In genomic region chr15:12009712-12010601, GRCm38 (mm10) we compare ENCODE assay signal across 8 mouse cellular contexts. TPM values are rescaled to one million over a fixed set of nuclear protein-coding genes. Genes with fewer than 3 reads are reported as not detected.
DNase-seq lines count a peak whose midpoint lies in the region; ATAC-seq and TF ChIP-seq lines count a peak whose summit lies in the region.

No protein-coding gene starts in this region.

- H3K4me3 ChIP-seq in testis, adult 2 months (ENCODE audit: control insufficient read depth, low read depth, low read length), result peak overlapping the region; percentile 66
- H3K4me3 ChIP-seq in forebrain, postnatal 0 days (ENCODE audit: low read depth, low read length), result no peak overlapping the region
- peak overlapping the region; percentile 25 for H3K4me3 ChIP-seq in liver, embryonic 12.5 days

- 78% methylated on average over 23 of the region's 23 CpGs for WGBS in forebrain, postnatal 0 days
- WGBS in liver, embryonic 12.5 days (ENCODE audit: insufficient replicate concordance), result 22% methylated on average over 23 of the region's 23 CpGs

- 0 out of 2 replicates have a peak, but pooled peaks have one; percentile 18 for TF ChIP-seq POLR2A in testis, adult 2 months (IDR thresholded peaks at IDR 0.05; ENCODE audit: control insufficient read depth, low read depth, low read length)

- no peaks in the 10 kb centered on the region for H3K27me3 ChIP-seq in testis, adult 2 months (ENCODE audit: control insufficient read depth, insufficient read depth, low read length)
- H3K27me3 ChIP-seq in forebrain, postnatal 0 days (ENCODE audit: insufficient read depth, low read length), result no peaks in the 10 kb centered on the region
- H3K27me3 ChIP-seq in liver, embryonic 12.5 days (replicated peaks), result peaks cover 29% of the 10 kb centered on the region

- no peak for ATAC-seq in forebrain, postnatal 0 days
- ATAC-seq in liver, embryonic 12.5 days, result no peak

- no peaks in the 10 kb centered on the region for H3K36me3 ChIP-seq in testis, adult 2 months (ENCODE audit: control insufficient read depth, insufficient read depth, low read length)
- H3K36me3 ChIP-seq in forebrain, postnatal 0 days (ENCODE audit: insufficient read depth), result no peaks in the 10 kb centered on the region
- no peaks in the 10 kb centered on the region for H3K36me3 ChIP-seq in liver, embryonic 12.5 days

- no peak for DNase-seq in testis, postnatal 10 days (ENCODE audit: low spot score)
- DNase-seq in forebrain, postnatal 0 days, result no peak
- DNase-seq in natural killer cell, adult 2 months (ENCODE audit: low spot score in 2 of 2), result peak; percentile 76 to 89
- no peak for DNase-seq in yolk sac, embryonic 10.5 days (ENCODE audit: low spot score)
- no peak for DNase-seq in layer of hippocampus, adult 8-10 months (ENCODE audit: low spot score in 2 of 2)
- DNase-seq in frontal cortex, postnatal 25 days (ENCODE audit: low spot score in 2 of 2), result no peak

- H3K4me2 ChIP-seq in forebrain, postnatal 0 days (ENCODE audit: low read depth), result peak overlapping the region; percentile 37
- peak overlapping the region; percentile 60 for H3K4me2 ChIP-seq in liver, embryonic 12.5 days

- H3K9me3 ChIP-seq in forebrain, postnatal 0 days (ENCODE audit: low read length), result no peaks in the 10 kb centered on the region
- no peaks in the 10 kb centered on the region for H3K9me3 ChIP-seq in liver, embryonic 12.5 days (replicated peaks)

- no peak overlapping the region for H3K27ac ChIP-seq in testis, adult 2 months (ENCODE audit: control insufficient read depth, insufficient read depth, low read depth, low read length)
- H3K27ac ChIP-seq in forebrain, postnatal 0 days (ENCODE audit: low read depth, low read length), result no peak overlapping the region
- no peak overlapping the region for H3K27ac ChIP-seq in liver, embryonic 12.5 days

- peaks cover 6% of the 10 kb centered on the region for H3K4me1 ChIP-seq in testis, adult 2 months (ENCODE audit: control insufficient read depth, insufficient read depth, low read length)
- no peaks in the 10 kb centered on the region for H3K4me1 ChIP-seq in forebrain, postnatal 0 days (ENCODE audit: insufficient read depth)
- no peaks in the 10 kb centered on the region for H3K4me1 ChIP-seq in liver, embryonic 12.5 days

- no peak for TF ChIP-seq CTCF in testis, adult 2 months (IDR thresholded peaks at IDR 0.05; ENCODE audit: control insufficient read depth, insufficient read depth, insufficient replicate concordance, low read depth, low read length)
- no peak for TF ChIP-seq CTCF in forebrain, postnatal 0 days (IDR thresholded peaks at IDR 0.05; ENCODE audit: low read depth)

- no peak overlapping the region for H3K9ac ChIP-seq in forebrain, postnatal 0 days
- H3K9ac ChIP-seq in liver, embryonic 12.5 days, result no peak overlapping the region

RNA-seq across cellular contexts. Expression of gene Sub1, which starts 13.2 kb away (rescaled TPM):
- polyA plus RNA-seq in testis, adult 2 months (2012; rRNA removed), result 21.7 and 26.3 TPM in 2 replicates
- total RNA-seq in forebrain, postnatal 0 days (2014; rRNA removed), result 187 TPM in 2 replicates
- 618 and 740 TPM in 2 replicates for polyA plus RNA-seq in forebrain, postnatal 0 days (2015; fragmentation: Nextera tagmentation; extraction: Ambion mirVana)
- polyA plus RNA-seq in liver, embryonic 12.5 days (2016; fragmentation: Nextera tagmentation; extraction: Ambion mirVana), result 464 TPM in 2 replicates
- 100 to 1,000 TPM; 264 to 299 (median 284) TPM for total RNA-seq in layer of hippocampus, adult 8-10 months (2022)

Comparison
In these comparisons a context has a peak if more than half of its experiments do, and no peak if none do; other contexts are left out.
1. DNase-seq: peak in natural killer cell, adult 2 months (2 of 2); none in testis, postnatal 10 days (single experiment), forebrain, postnatal 0 days (single experiment), yolk sac, embryonic 10.5 days (single experiment), layer of hippocampus, adult 8-10 months (0 of 2) and frontal cortex, postnatal 25 days (0 of 2).
2. RNA of gene Sub1, which starts 13.2 kb away (polyA plus RNA-seq): 618 to 740 TPM in forebrain, postnatal 0 days and 464 TPM in liver, embryonic 12.5 days; 21.7 to 26.3 TPM in testis, adult 2 months; every median in the first group is over 10 times any median in the second.